ENCODE assay signal across 22 mouse cellular contexts in the genomic region with DNA sequence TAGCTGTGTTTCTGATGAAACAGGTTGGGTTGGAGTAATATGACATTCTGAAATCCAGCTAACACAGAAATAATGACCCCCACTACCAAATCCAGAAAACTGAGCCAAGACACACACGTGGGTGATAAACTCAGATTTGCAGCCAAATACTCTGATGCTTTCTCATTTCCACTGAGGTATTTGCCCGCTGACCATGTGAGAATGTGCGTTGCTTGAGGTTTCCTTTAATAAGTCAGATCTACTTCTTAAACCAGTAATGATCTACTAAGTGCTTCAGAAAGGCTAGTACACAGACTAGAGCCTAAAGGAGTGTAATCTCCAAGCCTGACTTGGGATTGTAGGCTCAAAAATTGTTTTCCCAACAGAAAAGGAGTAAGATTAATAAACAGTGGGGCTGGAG. TPM values are rescaled to one million over a fixed set of nuclear protein-coding genes. Genes with fewer than 3 reads are reported as not detected.
"Had no signal": no experiment of that assay in that cellular context is flagged by ENCODE, and none has a peak within 500 bp of the region (broad histone marks: within the 10 kb centered on the region; RNA-seq: fewer than 3 reads in every experiment).

No protein-coding gene starts in this region.

- H3K4me1 ChIP-seq: liver, embryonic 15.5 days; lung, embryonic 15.5 days; midbrain, embryonic 10.5 days; neural tube, embryonic 13.5 days; neural tube, embryonic 15.5 days had no signal

- H3K27me3 ChIP-seq: liver, embryonic 15.5 days; lung, embryonic 15.5 days; midbrain, embryonic 12.5 days; neural tube, embryonic 13.5 days; neural tube, embryonic 15.5 days had no signal

- H3K4me3 ChIP-seq: liver, embryonic 15.5 days; lung, embryonic 15.5 days; midbrain, embryonic 10.5 days; midbrain, embryonic 12.5 days; myocyte; neural tube, embryonic 13.5 days; neural tube, embryonic 15.5 days had no signal

- H3K36me3 ChIP-seq: liver, embryonic 15.5 days; lung, embryonic 15.5 days; midbrain, embryonic 10.5 days; midbrain, embryonic 12.5 days; neural tube, embryonic 13.5 days; neural tube, embryonic 15.5 days had no signal

- DNase-seq: liver, postnatal 0 days; lung, adult 2 months; lung, postnatal 14 days; lung, postnatal 36 days; midbrain, embryonic 14.5 days; retina, postnatal 1 day; right cerebral cortex, adult 18-20 months; right cerebral cortex, postnatal 25 days; right cerebral cortex, postnatal 4 days; spleen, adult 18-20 months; thymus, adult 18-20 months; thymus, postnatal 14 days; thymus, postnatal 4 days had no signal

- H3K27ac ChIP-seq: liver, embryonic 15.5 days; lung, embryonic 15.5 days; midbrain, embryonic 10.5 days; midbrain, embryonic 12.5 days; neural tube, embryonic 13.5 days; neural tube, embryonic 15.5 days had no signal

RNA-seq across cellular contexts. Expression of gene Barx2, which starts 39.0 kb away (rescaled TPM):
- total RNA-seq: megakaryocyte, adult 5-6 weeks; megakaryocyte-erythroid progenitor cell, adult 5-6 weeks had no signal
- polyA plus RNA-seq: liver, embryonic 15.5 days; liver, postnatal 0 days; midbrain, embryonic 12.5 days; neural tube, embryonic 13.5 days had no signal
